Mouse (Mus musculus): ENCODE data around the gene Swsap1. TPM values are rescaled to one million over a fixed set of nuclear protein-coding genes. Genes with fewer than 3 reads are reported as not detected.

The Swsap1 gene
- 9.8 and 11.9 TPM in 2 replicates for polyA plus RNA-seq (2014; fragmentation: Nextera tagmentation; extraction: Ambion mirVana)

GRCm38 (mm10) chr9:21955570-21956281 is at the start of gene Swsap1:
Gene Swsap1 (plus strand): TSS chr9:21955755.
- Histone ChIP-seq H3K9me3 (ENCODE audit: control insufficient read depth, low read length) (no peaks in the 10 kb centered on the region), H3K27me3 (replicated peaks; ENCODE audit: control insufficient read depth, insufficient read depth, low read length) (peaks cover 3% of the 10 kb centered on the region), H3K27ac (ENCODE audit: low read depth, low read length) (peak within 1 kb of the TSS; percentile 84), H3K4me1 (replicated peaks; ENCODE audit: control insufficient read depth, insufficient read depth, low read length) (peaks cover 16% of the 10 kb centered on the region), H3K36me3 (ENCODE audit: control insufficient read depth, insufficient read depth, low read length) (peaks cover 19% of the 10 kb centered on the region), H3K4me3 (ENCODE audit: low read depth, low read length) (peak within 1 kb of the TSS; percentile 65), H3K9ac (ENCODE audit: low read depth, low read length) (peak within 1 kb of the TSS; percentile 75), H3K4me2 (peak within 1 kb of the TSS; percentile 69)
- ATAC-seq (replicated peaks; ENCODE audit: low FRiP score) (peak; percentile 94), DNase-seq (ENCODE audit: low spot score) (peak; percentile 95)
- under 1% methylated on average over 54 of the region's 54 CpGs for WGBS

GRCm38 (mm10) chr9:21908216-21908615 is 47.3 kb upstream of the Swsap1 start:
- ATAC-seq (replicated peaks; ENCODE audit: low FRiP score) (no peak), DNase-seq (ENCODE audit: low spot score) (no peak)
- no peak overlapping the region for H3K4me3 ChIP-seq (ENCODE audit: low read depth, low read length)
- no peaks in the 10 kb centered on the region; the same call in 1 of the 2 replicates for H3K4me1 ChIP-seq (replicated peaks; ENCODE audit: control insufficient read depth, insufficient read depth, low read length)
- WGBS: 46% methylated on average over 11 of the region's 11 CpGs
- H3K36me3 ChIP-seq (ENCODE audit: control insufficient read depth, insufficient read depth, low read length): no peaks in the 10 kb centered on the region
- no peaks in the 10 kb centered on the region for H3K9me3 ChIP-seq (ENCODE audit: control insufficient read depth, low read length)
- H3K27ac ChIP-seq (ENCODE audit: low read depth, low read length): no peak overlapping the region
- H3K27me3 ChIP-seq (replicated peaks; ENCODE audit: control insufficient read depth, insufficient read depth, low read length): peaks cover 5% of the 10 kb centered on the region; the same call in 1 of the 2 replicates
- no peak overlapping the region for H3K9ac ChIP-seq (ENCODE audit: low read depth, low read length)
- H3K4me2 ChIP-seq: no peak overlapping the region

- WGBS: 65% methylated on average over 10 of the region's 10 CpGs
- H3K4me1 ChIP-seq (replicated peaks; ENCODE audit: control insufficient read depth, insufficient read depth, low read length): no peaks in the 10 kb centered on the region; the same call in 1 of the 2 replicates
- H3K4me2 ChIP-seq: no peak overlapping the region
- H3K27ac ChIP-seq (ENCODE audit: low read depth, low read length): no peak overlapping the region
- H3K36me3 ChIP-seq (ENCODE audit: control insufficient read depth, insufficient read depth, low read length): no peaks in the 10 kb centered on the region
- H3K9ac ChIP-seq (ENCODE audit: low read depth, low read length): no peak overlapping the region
- no peaks in the 10 kb centered on the region for H3K9me3 ChIP-seq (ENCODE audit: control insufficient read depth, low read length)
- peaks cover 5% of the 10 kb centered on the region; the same call in 1 of the 2 replicates for H3K27me3 ChIP-seq (replicated peaks; ENCODE audit: control insufficient read depth, insufficient read depth, low read length)
- no peak overlapping the region for H3K4me3 ChIP-seq (ENCODE audit: low read depth, low read length)
- ATAC-seq (replicated peaks; ENCODE audit: low FRiP score) (no peak), DNase-seq (ENCODE audit: low spot score) (no peak)
Measured at GRCm38 (mm10) chr9:21909474-21910223, 45.9 kb upstream of the Swsap1 start.

DNA sequence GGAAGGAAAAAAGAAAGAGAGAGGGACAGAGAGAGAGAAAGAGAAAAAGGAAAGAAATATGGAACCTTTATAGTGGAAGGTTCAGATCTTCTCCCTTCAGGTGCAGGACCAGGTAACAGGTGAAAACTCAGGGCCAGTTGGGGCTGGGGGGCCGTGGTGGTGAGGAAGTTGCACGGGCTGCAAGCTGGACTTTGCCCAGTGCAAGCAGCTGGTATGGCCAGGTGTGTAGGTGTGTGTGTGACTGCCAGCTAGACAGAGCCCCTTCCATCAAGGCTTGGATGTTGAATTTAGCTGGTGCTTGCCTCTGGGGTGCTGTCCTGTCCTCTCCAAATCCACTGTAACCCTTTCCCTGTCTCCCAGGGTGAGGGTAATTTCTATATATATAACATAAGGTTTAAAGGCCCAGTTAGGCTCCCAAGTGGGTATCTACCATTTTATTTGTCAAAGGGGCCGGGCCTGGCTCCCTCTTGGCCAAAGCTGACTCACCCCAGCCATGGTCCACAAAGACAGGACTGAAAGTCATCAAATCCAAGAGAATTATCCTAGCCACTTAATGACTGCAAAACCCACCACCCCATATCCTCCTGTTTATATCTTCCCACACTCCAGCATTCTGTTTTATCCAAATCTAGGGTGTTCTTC is 38.6 kb upstream of the Swsap1 start:
- no peak for ATAC-seq (replicated peaks; ENCODE audit: low FRiP score)
- H3K27ac ChIP-seq (ENCODE audit: low read depth, low read length): no peak overlapping the region
- no peaks in the 10 kb centered on the region for H3K9me3 ChIP-seq (ENCODE audit: control insufficient read depth, low read length)

GRCm38 (mm10) chr9:21917493-21918034 is 38.0 kb upstream of the Swsap1 start:
- H3K9me3 ChIP-seq (ENCODE audit: control insufficient read depth, low read length): no peaks in the 10 kb centered on the region
- no peaks in the 10 kb centered on the region for H3K27me3 ChIP-seq (replicated peaks; ENCODE audit: control insufficient read depth, insufficient read depth, low read length)
- DNase-seq (ENCODE audit: low spot score) (peak; percentile 43), ATAC-seq (replicated peaks; ENCODE audit: low FRiP score) (peak; percentile 45)
- peak overlapping the region; percentile 74 for H3K9ac ChIP-seq (ENCODE audit: low read depth, low read length)
- H3K27ac ChIP-seq (ENCODE audit: low read depth, low read length): peak overlapping the region; percentile 22; the same call in 1 of the 2 replicates
- H3K4me2 ChIP-seq: peak overlapping the region; percentile 100
- no peaks in the 10 kb centered on the region for H3K36me3 ChIP-seq (ENCODE audit: control insufficient read depth, insufficient read depth, low read length)
- H3K4me3 ChIP-seq (ENCODE audit: low read depth, low read length): peak overlapping the region; percentile 72
- 2% methylated on average over 35 of the region's 35 CpGs for WGBS
- peaks cover 6% of the 10 kb centered on the region for H3K4me1 ChIP-seq (replicated peaks; ENCODE audit: control insufficient read depth, insufficient read depth, low read length)

More for the DNA sequence above, 38.6 kb upstream of the Swsap1 start:
- H3K4me3 ChIP-seq (ENCODE audit: low read depth, low read length): peak overlapping the region; percentile 72
- peaks cover 6% of the 10 kb centered on the region for H3K4me1 ChIP-seq (replicated peaks; ENCODE audit: control insufficient read depth, insufficient read depth, low read length)
- H3K36me3 ChIP-seq (ENCODE audit: control insufficient read depth, insufficient read depth, low read length): no peaks in the 10 kb centered on the region
- no peaks in the 10 kb centered on the region for H3K27me3 ChIP-seq (replicated peaks; ENCODE audit: control insufficient read depth, insufficient read depth, low read length)
- 60% methylated on average over 3 of the region's 3 CpGs for WGBS
- DNase-seq (ENCODE audit: low spot score): no peak
- peak overlapping the region; percentile 100 for H3K4me2 ChIP-seq
- peak overlapping the region; percentile 74; the same call in 1 of the 2 replicates for H3K9ac ChIP-seq (ENCODE audit: low read depth, low read length)

- H3K4me2 ChIP-seq: peak within 1 kb of the TSS; percentile 100
- H3K4me1 ChIP-seq (replicated peaks; ENCODE audit: control insufficient read depth, insufficient read depth, low read length): peaks cover 6% of the 10 kb centered on the region
- peak within 1 kb of the TSS; percentile 74 for H3K9ac ChIP-seq (ENCODE audit: low read depth, low read length)
- peak within 1 kb of the TSS; percentile 72 for H3K4me3 ChIP-seq (ENCODE audit: low read depth, low read length)
- H3K36me3 ChIP-seq (ENCODE audit: control insufficient read depth, insufficient read depth, low read length): no peaks in the 10 kb centered on the region
- peak; percentile 95 for ATAC-seq (replicated peaks; ENCODE audit: low FRiP score)
- H3K9me3 ChIP-seq (ENCODE audit: control insufficient read depth, low read length): no peaks in the 10 kb centered on the region
- peak; percentile 96 for DNase-seq (ENCODE audit: low spot score)
- no peaks in the 10 kb centered on the region for H3K27me3 ChIP-seq (replicated peaks; ENCODE audit: control insufficient read depth, insufficient read depth, low read length)
- H3K27ac ChIP-seq (ENCODE audit: low read depth, low read length): peak within 1 kb of the TSS; percentile 22; the same call in 1 of the 2 replicates
- WGBS: under 1% methylated on average over 36 of the region's 36 CpGs
Measured at GRCm38 (mm10) chr9:21918035-21918592, 37.4 kb upstream of the Swsap1 start, which contains the start of gene Rab3d. Gene Rab3d (minus strand): TSS chr9:21918192.

- 25% methylated on average over 5 of the region's 5 CpGs for WGBS
- no peak overlapping the region for H3K27ac ChIP-seq (ENCODE audit: low read depth, low read length)
- no peak overlapping the region for H3K4me3 ChIP-seq (ENCODE audit: low read depth, low read length)
- H3K9ac ChIP-seq (ENCODE audit: low read depth, low read length): no peak overlapping the region
- no peaks in the 10 kb centered on the region for H3K27me3 ChIP-seq (replicated peaks; ENCODE audit: control insufficient read depth, insufficient read depth, low read length)
- ATAC-seq (replicated peaks; ENCODE audit: low FRiP score): no peak
- peak overlapping the region; percentile 100 for H3K4me2 ChIP-seq
- DNase-seq (ENCODE audit: low spot score): no peak
- H3K36me3 ChIP-seq (ENCODE audit: control insufficient read depth, insufficient read depth, low read length): no peaks in the 10 kb centered on the region
- no peaks in the 10 kb centered on the region for H3K9me3 ChIP-seq (ENCODE audit: control insufficient read depth, low read length)
- H3K4me1 ChIP-seq (replicated peaks; ENCODE audit: control insufficient read depth, insufficient read depth, low read length): peaks cover 6% of the 10 kb centered on the region
Measured at GRCm38 (mm10) chr9:21918692-21919384, 36.7 kb upstream of the Swsap1 start.

All from liver, embryonic 11.5 days (tissue).